Mouse (Mus musculus) left cerebral cortex, postnatal 10 days (tissue): ENCODE results near the gene Kremen1. TPM values are rescaled to one million over a fixed set of nuclear protein-coding genes. Genes with fewer than 3 reads are reported as not detected.

Experiments used
- DNase-seq, 2 experiments: peaks; one replicate each; pipeline ENCODE4 v3.0.0; 2021 to 2022; ENCODE audit warnings: low spot score in 2 of 2, mixed read lengths in 1 of 2; ENCODE audit errors: extremely low spot score in 1 of 2
- intact Hi-C: fragments of 180-260 bp; cut with DNase I; formaldehyde crosslinking; loops from one replicate; pipeline ENCODE4 v1.15.1; 2025
- total RNA-seq, 2 experiments: library from RNA; stranded (reverse); gene quantifications; 2 replicates each; pipeline ENCODE4 v1.2.3; 2021

Kremen1 gene
- total RNA-seq, 2 experiments from 2014 or later = 9.2 to 9.5 TPM

- no peak for DNase-seq
- intact Hi-C loops = no loop called here
Observed at GRCm38 (mm10) chr11:5272066-5272360, 10.7 kb upstream of the Kremen1 start.

- intact Hi-C loops = no loop called here
- DNase-seq = no peak
Observed at GRCm38 (mm10) chr11:5271274-5272065, 10.1 kb upstream of the Kremen1 start.

- intact Hi-C loops = no loop called here
- no peak for DNase-seq
Observed at GRCm38 (mm10) chr11:5269846-5270461, 8.6 kb upstream of the Kremen1 start.

GRCm38 (mm10) chr11:5265764-5266163 is 4.4 kb upstream of the Kremen1 start:
- no peak for DNase-seq
- intact Hi-C loops = no loop called here

GRCm38 (mm10) chr11:5263078-5263730 is 1.8 kb upstream of the Kremen1 start:
- intact Hi-C loops = loop anchor here (5.0 kb wide), 1 partner anchor 146 kb away; no protein-coding TSS in a partner anchor
- DNase-seq = peak in 1 of 2 experiments; percentile 46

GRCm38 (mm10) chr11:5260942-5261459 is 357 bp downstream of the Kremen1 start:
- intact Hi-C loops = loop anchor here (5.0 kb wide), 1 partner anchor 144 kb away; no protein-coding TSS in a partner anchor

GRCm38 (mm10) chr11:5259944-5260598 is 1.3 kb downstream of the Kremen1 start:
- DNase-seq = no peak
- intact Hi-C loops = loop anchor here (5.0 kb wide), 1 partner anchor 143 kb away; no protein-coding TSS in a partner anchor

More at GRCm38 (mm10) chr11:5260942-5261459, 357 bp downstream of the Kremen1 start:
- peak in 1 of 2 experiments; percentile 66 for DNase-seq

GRCm38 (mm10) chr11:5258036-5258435 is 3.3 kb downstream of the Kremen1 start:
- intact Hi-C loops = no loop called here
- DNase-seq = no peak

GRCm38 (mm10) chr11:5257151-5257862 is 4.1 kb downstream of the Kremen1 start:
- intact Hi-C loops = no loop called here
- DNase-seq = peak in 1 of 2 experiments; percentile 30

- intact Hi-C loops = no loop called here
- DNase-seq = no peak
Observed at GRCm38 (mm10) chr11:5255509-5256014, 5.8 kb downstream of the Kremen1 start.

- no peak for DNase-seq
- intact Hi-C loops = no loop called here
Observed at GRCm38 (mm10) chr11:5254016-5254415, 7.3 kb downstream of the Kremen1 start.

GRCm38 (mm10) chr11:5253528-5253927 is 7.8 kb downstream of the Kremen1 start:
- no peak for DNase-seq
- intact Hi-C loops = no loop called here

- intact Hi-C loops = no loop called here
- no peak for DNase-seq
Observed at GRCm38 (mm10) chr11:5252727-5253126, 8.6 kb downstream of the Kremen1 start.

GRCm38 (mm10) chr11:5251112-5251511 is 10.2 kb downstream of the Kremen1 start:
- intact Hi-C loops = no loop called here
- no peak for DNase-seq

GRCm38 (mm10) chr11:5248200-5248599 is 13.2 kb downstream of the Kremen1 start:
- DNase-seq = no peak
- intact Hi-C loops = no loop called here

GRCm38 (mm10) chr11:5245431-5245830 is 15.9 kb downstream of the Kremen1 start:
- DNase-seq = no peak
- intact Hi-C loops = no loop called here

- DNase-seq = peak in 1 of 2 experiments; percentile 30
- intact Hi-C loops = no loop called here
Observed at GRCm38 (mm10) chr11:5244749-5245130, 16.6 kb downstream of the Kremen1 start.
